Mouse (Mus musculus) heart, postnatal 0 days (tissue): ENCODE measurements around the gene Brf1. TPM values are rescaled to one million over a fixed set of nuclear protein-coding genes. Genes with fewer than 3 reads are reported as not detected.

Experiments used
- ATAC-seq: fragments of 200-750 bp; cut with Nextera tagmentation; 2 replicates; pipeline ENCODE4 v1.8.0; 2017; ENCODE audit warnings: low read depth, moderate number of reproducible peaks, moderate library complexity; ENCODE audit not compliant: insufficient read depth
- DNase-seq: peaks from one replicate; pipeline ENCODE4 v3.0.0-alpha.2; 2016; ENCODE audit warnings: low spot score
- H3K27ac ChIP-seq: fragments of 300-500 bp; sonication (generic); 2 replicates; pipeline ENCODE4 v1.5.1; 2014; ENCODE audit warnings: low read depth, mild to moderate bottlenecking
- H3K27me3 ChIP-seq: fragments of 300-500 bp; sonication (generic); 2 replicates; pipeline ENCODE4 v1.6.1; 2014; ENCODE audit warnings: low read length, mixed read lengths; ENCODE audit not compliant: control insufficient read depth, insufficient read depth
- H3K36me3 ChIP-seq: fragments of 300-500 bp; sonication (generic); replicated peaks from 2 replicates; pipeline ENCODE4 v1.6.1; 2014; ENCODE audit warnings: low read length, mixed read lengths; ENCODE audit not compliant: control insufficient read depth, insufficient read depth
- H3K4me1 ChIP-seq: fragments of 300-500 bp; sonication (generic); 2 replicates; pipeline ENCODE4 v1.6.1; 2014; ENCODE audit warnings: antibody characterized with exemption; ENCODE audit not compliant: control insufficient read depth, insufficient read depth
- H3K4me2 ChIP-seq: fragments of 300-500 bp; sonication (generic); 2 replicates; pipeline ENCODE4 v1.6.1; 2014; ENCODE audit warnings: low read depth, mild to moderate bottlenecking, low read length, moderate library complexity
- H3K4me3 ChIP-seq: fragments of 300-500 bp; sonication (generic); 2 replicates; pipeline ENCODE4 v1.5.1; 2014; ENCODE audit warnings: low read depth, low read length
- H3K9ac ChIP-seq: fragments of 300-500 bp; sonication (generic); replicated peaks from 2 replicates; pipeline ENCODE4 v1.6.1; 2014; ENCODE audit warnings: low read depth, low read length, mixed read lengths
- H3K9me3 ChIP-seq: fragments of 300-500 bp; sonication (generic); replicated peaks from 2 replicates; pipeline ENCODE4 v1.6.1; 2016; ENCODE audit warnings: low read length; ENCODE audit not compliant: control insufficient read depth
- CTCF ChIP-seq: IDR thresholded peaks from 2 replicates; pipeline ENCODE4 v1.5.1; 2016; ENCODE audit warnings: antibody characterized with exemption, control low read depth, low read depth
- EP300 ChIP-seq: IDR thresholded peaks from 2 replicates; pipeline ENCODE4 v1.6.1; 2016; ENCODE audit warnings: antibody characterized with exemption, low read depth
- WGBS: fragments of 180-500 bp; shearing (Covaris S2); extraction: QIAGEN DNeasy Blood & Tissue Kit; methylation state at CpG from one replicate; pipeline ENCODE4 v1.1.7; 2014; 5-methylcytosine and 5-hydroxymethylcytosine counted together
- polyA plus RNA-seq: library from polyadenylated mRNA; unstranded; fragments of >200 nt; fragmentation: Nextera tagmentation; extraction: Ambion mirVana; gene quantifications from 2 replicates; pipeline ENCODE4 v1.2.1, GENCODE M21; 2015
- total RNA-seq: library from RNA; depleted of rRNA; stranded (reverse); fragments of >200 nt; gene quantifications from 2 replicates; pipeline ENCODE4 v1.2.3, GENCODE M21; 2014; ENCODE audit warnings: low replicate concordance

Gene Brf1
- total and polyA plus RNA-seq, 2 experiments from 2014 or later: 24.5 to 51.9 TPM

DNA sequence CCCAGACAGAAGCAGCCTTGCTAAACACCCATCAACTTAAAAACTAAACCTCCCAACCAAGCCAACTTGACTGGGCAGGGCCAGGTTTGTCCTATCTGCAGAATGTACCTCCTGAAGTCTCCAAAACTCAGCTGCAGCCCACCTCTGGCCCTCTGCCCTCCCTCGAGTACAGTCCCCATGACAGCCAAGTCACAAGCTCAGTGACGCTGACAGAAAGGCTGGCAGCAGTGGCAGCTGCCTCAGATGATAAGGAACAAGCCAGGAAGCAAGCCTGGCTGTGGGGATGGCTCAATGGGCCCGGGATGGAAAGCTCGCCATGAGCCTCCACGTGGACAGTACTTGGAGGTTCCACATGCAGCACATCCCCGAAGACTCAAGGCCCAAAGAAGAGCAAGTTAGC is 30.9 kb downstream of the Brf1 start:
- TF ChIP-seq CTCF: no peak
- peak; percentile 62; the same call in 1 of the 2 replicates for TF ChIP-seq EP300
- peaks cover 97% of the 10 kb centered on the region for H3K36me3 ChIP-seq

DNA sequence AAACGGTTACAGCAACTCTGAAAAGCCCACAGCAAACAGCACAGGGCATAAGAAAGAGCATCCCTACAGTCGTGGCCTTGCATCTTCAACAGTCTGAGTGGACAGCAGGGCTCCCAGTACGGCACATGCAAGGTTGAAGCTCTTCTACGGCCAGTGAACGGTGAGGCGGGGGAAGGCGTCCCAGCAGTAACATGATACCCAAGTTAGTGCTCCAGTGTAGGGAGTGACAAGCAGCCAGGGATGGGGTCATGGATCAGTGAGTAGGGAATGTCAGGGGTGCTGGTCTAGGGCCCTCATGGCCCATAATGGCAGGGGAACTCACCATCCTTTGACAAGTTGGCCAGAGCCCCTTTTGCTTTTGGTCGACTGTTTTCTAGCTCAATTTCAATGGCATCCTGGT is 31.6 kb downstream of the Brf1 start:
- no peak overlapping the region for H3K9ac ChIP-seq
- H3K36me3 ChIP-seq: peaks cover 98% of the 10 kb centered on the region
- DNase-seq (no peak), ATAC-seq (no peak)
- WGBS: 79% methylated on average over 8 of the region's 8 CpGs
- no peak overlapping the region for H3K4me2 ChIP-seq
- TF ChIP-seq CTCF (no peak), EP300 (no peak)
- no peaks in the 10 kb centered on the region for H3K27me3 ChIP-seq
- H3K9me3 ChIP-seq: no peaks in the 10 kb centered on the region
- no peak overlapping the region for H3K27ac ChIP-seq
- H3K4me3 ChIP-seq: no peak overlapping the region
- no peaks in the 10 kb centered on the region for H3K4me1 ChIP-seq

More for the DNA sequence above, 30.9 kb downstream of the Brf1 start:
- H3K27ac ChIP-seq: no peak overlapping the region
- WGBS: 49% methylated on average over 6 of the region's 6 CpGs
- no peak overlapping the region for H3K9ac ChIP-seq
- H3K4me1 ChIP-seq: no peaks in the 10 kb centered on the region
- no peak overlapping the region for H3K4me2 ChIP-seq
- no peak for DNase-seq
- ATAC-seq: peak; percentile 80
- no peaks in the 10 kb centered on the region for H3K9me3 ChIP-seq
- no peak overlapping the region for H3K4me3 ChIP-seq
- H3K27me3 ChIP-seq: no peaks in the 10 kb centered on the region

DNA sequence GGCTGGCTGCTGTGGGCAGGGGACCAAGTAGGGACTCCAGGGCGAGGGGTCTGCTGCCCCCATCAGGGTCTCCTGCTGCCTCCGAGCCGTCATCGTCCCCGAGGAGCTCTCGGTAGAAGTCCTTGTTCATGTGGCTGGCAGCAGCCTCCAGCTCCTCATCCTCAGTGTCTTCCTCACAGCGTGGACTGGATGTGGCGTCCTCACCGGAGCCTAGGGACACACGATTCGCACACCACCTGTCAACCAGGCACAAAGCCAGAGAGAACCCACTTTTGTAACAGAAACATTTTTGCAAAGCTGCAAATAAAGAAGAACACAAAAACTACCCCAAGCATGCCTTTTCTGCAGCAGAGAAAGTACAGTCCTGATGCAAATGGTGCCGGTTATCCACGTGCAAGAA is 34.7 kb downstream of the Brf1 start:
- H3K4me2 ChIP-seq: no peak overlapping the region
- no peak overlapping the region for H3K27ac ChIP-seq
- WGBS: 93% methylated on average over 13 of the region's 13 CpGs
- no peaks in the 10 kb centered on the region for H3K27me3 ChIP-seq
- peaks cover 5% of the 10 kb centered on the region; the same call in 1 of the 2 replicates for H3K4me1 ChIP-seq
- H3K4me3 ChIP-seq: no peak overlapping the region
- H3K9me3 ChIP-seq: no peaks in the 10 kb centered on the region
- no peak for TF ChIP-seq EP300
- no peak for TF ChIP-seq CTCF
- DNase-seq (no peak), ATAC-seq (no peak)
- peaks cover 96% of the 10 kb centered on the region for H3K36me3 ChIP-seq
- H3K9ac ChIP-seq: no peak overlapping the region

DNA sequence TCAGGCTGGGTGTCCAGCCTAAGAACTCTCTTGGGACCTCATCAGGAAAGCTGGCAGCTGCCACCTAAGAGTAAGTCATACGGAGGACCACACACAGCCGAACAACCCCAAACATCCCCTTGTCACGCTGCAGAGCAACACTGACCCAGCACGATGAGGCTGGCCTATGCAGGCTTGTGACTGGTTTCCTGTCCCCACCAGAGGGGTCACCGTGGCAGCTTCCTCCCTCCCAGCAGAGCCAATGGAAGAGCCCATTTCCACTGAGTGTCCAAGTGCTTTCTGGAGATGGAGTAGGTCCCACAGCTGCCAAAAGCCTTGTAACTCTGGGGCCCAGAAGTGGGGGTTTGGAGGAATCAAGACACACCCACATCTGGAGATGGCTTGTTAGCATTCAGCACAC is 38.6 kb downstream of the Brf1 start:
- 45% methylated on average over 5 of the region's 5 CpGs for WGBS
- peaks cover 73% of the 10 kb centered on the region for H3K36me3 ChIP-seq
- ATAC-seq: peak; percentile 24

DNA sequence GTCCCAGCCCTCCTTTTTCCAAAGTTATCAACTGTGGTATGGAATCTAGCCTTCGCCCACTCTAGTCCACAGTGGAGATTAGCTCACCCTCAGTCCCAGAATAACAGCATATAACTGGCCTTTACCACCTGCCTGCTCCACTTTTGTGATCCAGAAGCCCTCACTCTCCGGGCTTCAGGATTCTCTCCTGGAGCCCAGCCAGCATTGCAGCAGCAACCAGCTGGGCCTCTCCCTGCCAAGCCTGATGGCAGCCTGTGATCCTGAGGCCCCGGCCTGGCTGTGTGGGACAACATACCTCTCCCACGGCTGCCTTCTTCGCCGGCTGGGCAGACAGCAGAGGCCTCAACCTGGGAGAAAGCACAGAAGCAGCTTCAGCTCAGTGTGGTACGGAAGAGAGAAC is 39.1 kb downstream of the Brf1 start:
- TF ChIP-seq EP300 (no peak), CTCF (no peak)
- Histone ChIP-seq H3K9me3 (no peaks in the 10 kb centered on the region), H3K4me1 (peaks cover 12% of the 10 kb centered on the region), H3K27ac (peak overlapping the region; percentile 70), H3K4me2 (no peak overlapping the region), H3K27me3 (no peaks in the 10 kb centered on the region), H3K9ac (peak overlapping the region; percentile 28; the same call in 1 of the 2 replicates), H3K4me3 (no peak overlapping the region), H3K36me3 (peaks cover 68% of the 10 kb centered on the region)
- DNase-seq: peak; percentile 52
- peak; percentile 83 for ATAC-seq
- whole genome bisulfite sequencing: 30% methylated on average over 7 of the region's 7 CpGs

More for the DNA sequence above, 38.6 kb downstream of the Brf1 start:
- H3K27me3 ChIP-seq: no peaks in the 10 kb centered on the region
- peak overlapping the region; percentile 70 for H3K27ac ChIP-seq
- no peak for TF ChIP-seq CTCF
- TF ChIP-seq EP300: no peak
- H3K4me3 ChIP-seq: no peak overlapping the region
- no peak overlapping the region for H3K4me2 ChIP-seq
- DNase-seq: no peak
- 0 out of 2 replicates have a peak overlapping the region, but pooled peaks have one; percentile 28 for H3K9ac ChIP-seq
- H3K4me1 ChIP-seq: peaks cover 12% of the 10 kb centered on the region
- H3K9me3 ChIP-seq: no peaks in the 10 kb centered on the region

DNA sequence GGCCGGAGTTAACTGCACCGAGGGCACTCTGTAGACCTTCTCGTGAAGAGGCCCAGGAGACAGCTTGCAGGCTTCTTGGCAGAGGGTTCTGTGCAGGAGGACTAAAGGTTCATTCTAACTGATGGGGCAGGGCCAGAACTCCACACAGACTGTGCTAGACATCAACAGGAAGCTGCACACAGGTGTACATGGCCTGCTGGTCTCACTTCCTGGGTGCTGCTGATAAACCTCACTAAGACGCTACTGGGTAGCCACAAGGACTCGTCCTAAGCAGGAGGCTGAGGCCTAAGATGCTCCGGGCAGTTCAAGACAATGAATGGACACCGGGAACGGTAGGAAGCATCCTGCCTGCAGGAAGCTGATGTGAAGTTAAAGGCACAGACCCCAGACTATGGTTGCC is 41.1 kb downstream of the Brf1 start:
- Histone ChIP-seq H3K27me3 (no peaks in the 10 kb centered on the region), H3K4me1 (peaks cover 12% of the 10 kb centered on the region), H3K27ac (no peak overlapping the region; the same call in 1 of the 2 replicates), H3K36me3 (peaks cover 48% of the 10 kb centered on the region), H3K9ac (no peak overlapping the region), H3K4me3 (no peak overlapping the region), H3K9me3 (no peaks in the 10 kb centered on the region), H3K4me2 (no peak overlapping the region)
- 64% methylated on average over 8 of the region's 8 CpGs for WGBS
- ATAC-seq (no peak), DNase-seq (no peak)
- no peak for TF ChIP-seq CTCF
- TF ChIP-seq EP300: no peak
